Mouse (Mus musculus): ENCODE results near the gene C2cd2.

The C2cd2 gene

GRCm38 (mm10) chr16:97877502-97877901 lies 84.9 kb downstream of the C2cd2 start:
- DNase-seq, result no peak

- no peak for DNase-seq
Measured at GRCm38 (mm10) chr16:97875101-97875500, 87.3 kb downstream of the C2cd2 start.

DNA sequence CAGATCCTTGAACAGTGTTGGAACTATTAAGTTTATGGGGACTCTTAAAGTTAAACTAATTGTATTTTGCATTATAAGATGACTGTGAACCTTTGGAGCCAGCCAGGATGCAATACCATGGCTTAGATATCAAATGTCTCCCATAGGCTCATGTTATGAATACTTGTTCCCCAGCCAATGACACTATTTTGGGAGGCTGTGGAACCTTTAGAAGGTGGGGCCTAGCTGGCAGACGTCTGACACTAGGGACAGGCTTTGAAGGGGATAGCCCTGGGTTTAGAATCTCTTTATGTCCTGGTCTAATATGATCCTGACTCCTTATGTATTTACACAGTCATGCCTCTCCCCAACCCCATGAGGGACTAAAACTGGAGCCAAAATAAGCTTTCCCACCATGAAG lies 88.0 kb downstream of the C2cd2 start:
- DNase-seq, result no peak

DNA sequence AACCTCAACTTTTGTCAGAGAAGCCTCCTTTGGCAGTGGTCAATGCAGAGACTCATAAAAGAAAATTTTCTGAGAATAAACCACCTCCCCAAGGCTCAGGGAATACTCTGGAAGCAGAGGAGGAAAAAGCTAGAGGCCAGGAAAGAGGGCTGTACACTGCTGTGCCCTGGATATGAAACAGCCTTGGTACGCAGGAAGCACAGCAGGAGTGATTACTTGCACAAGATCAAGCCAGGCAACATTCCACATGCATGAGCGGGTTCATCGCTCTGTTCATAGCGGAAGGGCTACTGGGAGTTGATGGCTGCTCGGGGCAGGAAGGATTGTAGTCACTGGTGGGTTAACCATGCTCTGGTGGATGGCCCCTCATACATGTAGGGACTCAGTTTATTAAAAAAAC lies 89.7 kb downstream of the C2cd2 start:
- DNase-seq, result peak; percentile 13 to 16

- DNase-seq, result no peak
Measured at GRCm38 (mm10) chr16:97869193-97870102, 93.0 kb downstream of the C2cd2 start.

DNA sequence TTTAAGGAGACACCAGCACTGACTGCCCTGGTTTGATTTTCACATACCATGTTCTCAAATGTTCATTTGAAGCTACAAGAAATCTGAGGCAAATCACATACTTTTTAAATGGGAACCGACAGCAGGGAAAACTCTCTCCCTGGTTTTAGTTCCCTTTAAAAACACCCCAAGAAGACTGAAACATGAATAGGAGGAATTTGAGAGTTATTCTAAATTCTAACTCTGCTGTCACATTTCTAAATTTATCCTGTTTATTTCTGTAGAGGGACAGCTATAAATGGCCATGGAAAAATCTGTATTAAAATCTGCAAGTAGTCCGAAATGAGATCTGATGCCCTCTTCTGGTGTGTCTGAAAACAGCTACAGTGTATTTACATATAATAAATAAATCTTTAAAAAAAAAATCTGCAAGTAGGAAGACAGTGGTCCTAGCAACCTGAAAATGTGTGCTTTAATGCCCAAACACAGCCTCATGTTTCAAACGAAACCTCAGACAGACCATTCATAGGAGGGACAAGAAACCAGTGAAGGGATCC lies 98.4 kb downstream of the C2cd2 start:
- DNase-seq, result no peak

- DNase-seq, result no peak
Measured at GRCm38 (mm10) chr16:97856050-97856449, 106.3 kb downstream of the C2cd2 start.

DNA sequence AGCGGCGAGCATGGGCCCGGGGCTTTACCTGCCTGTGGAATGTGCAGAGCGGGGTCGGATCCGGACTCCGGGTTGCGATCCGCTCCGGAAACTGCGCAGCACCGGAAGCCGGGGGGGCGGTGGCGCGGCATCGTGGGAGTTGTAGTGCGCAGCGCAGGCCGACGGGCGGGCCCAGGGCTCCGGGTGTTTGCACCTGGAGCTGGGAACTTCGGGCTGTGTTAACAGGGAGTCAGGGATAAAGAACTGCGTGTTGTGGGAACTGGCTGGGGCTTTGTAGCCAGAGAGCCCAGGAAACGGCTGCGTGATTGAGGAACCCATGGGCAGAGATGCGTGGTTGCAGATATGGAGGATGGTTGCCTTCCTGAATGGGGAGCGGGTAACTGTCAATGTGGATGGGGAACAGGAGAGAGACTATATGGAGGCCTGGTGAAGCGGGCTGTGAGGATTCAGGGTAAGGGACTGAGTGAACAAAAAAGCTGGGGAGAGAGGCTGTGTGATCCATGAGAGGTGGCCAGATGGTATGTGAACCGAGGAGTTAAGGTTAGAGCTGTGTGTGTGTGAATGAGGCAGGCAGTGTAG lies 110.6 kb downstream of the C2cd2 start, which contains the start of gene Prdm15:
TSS of gene Prdm15 (minus strand) at position 110 of the 579 bp plus-strand sequence.
- DNase-seq, result peak; percentile 87 to 96

GRCm38 (mm10) chr16:97851061-97851740 lies 111.2 kb downstream of the C2cd2 start:
- peak; percentile 88 to 93 for DNase-seq

DNA sequence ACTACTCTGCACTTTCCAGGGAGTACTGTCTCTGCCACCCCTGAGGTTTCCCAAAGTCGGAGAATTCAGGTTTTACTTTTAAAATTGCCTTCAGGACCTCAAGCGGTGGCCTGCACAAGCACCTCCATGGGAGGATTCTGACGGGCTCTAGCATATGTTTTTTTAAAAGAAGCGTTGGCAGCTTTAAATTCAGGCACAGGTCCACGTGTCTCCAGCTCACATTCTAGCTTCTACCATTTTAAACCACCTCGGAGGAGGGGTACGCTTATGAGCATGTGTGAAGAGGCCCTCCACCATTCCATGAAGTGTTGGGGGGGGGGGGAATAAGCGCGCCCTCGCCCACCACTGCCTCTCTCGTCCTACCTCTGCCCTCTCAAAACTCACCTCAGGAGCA lies 111.7 kb downstream of the C2cd2 start:
- DNase-seq, result peak; percentile 12 to 22

DNA sequence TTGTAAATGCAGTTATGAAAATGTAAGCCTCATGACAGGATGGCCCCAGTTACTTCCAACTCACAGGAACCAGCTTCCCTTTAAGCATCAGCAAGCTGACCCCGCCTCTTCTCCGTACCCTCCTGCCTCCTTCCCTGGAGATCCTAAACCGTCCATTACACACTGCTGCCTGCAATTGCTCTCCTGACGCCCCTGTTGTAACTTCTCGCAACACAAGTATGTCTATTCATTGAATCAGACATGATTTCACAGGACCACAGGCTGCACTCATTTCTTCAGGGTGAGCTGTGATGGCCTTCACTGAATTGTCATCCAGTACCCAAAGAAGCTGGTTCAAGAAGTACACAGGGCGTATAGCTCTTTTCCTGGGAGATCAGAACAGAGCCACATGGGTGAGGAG lies 113.6 kb downstream of the C2cd2 start:
- DNase-seq, result no peak

GRCm38 (mm10) chr16:97844967-97845937 lies 117.1 kb downstream of the C2cd2 start:
- peak in 1 of 2 experiments; percentile 19 for DNase-seq

DNA sequence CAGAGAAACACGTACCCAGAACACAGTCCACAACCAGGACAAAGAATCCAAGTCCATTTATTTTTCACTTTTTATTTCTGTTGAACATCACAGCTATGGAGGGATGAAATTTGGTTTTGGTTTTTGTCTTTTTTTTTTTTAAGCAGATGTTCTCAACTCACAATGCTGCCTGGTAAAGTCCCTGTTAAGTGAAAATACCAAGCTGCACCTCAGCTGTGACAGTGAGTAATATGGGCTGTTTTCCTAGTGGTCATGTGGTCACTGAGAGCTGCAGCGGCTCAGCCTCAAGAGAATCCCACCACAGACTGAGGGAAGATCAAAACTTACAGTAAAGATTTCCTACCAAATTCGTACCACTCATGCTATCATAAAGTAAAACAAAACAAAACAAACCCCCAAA lies 130.2 kb downstream of the C2cd2 start:
- DNase-seq, result no peak

- no peak for DNase-seq
Measured at GRCm38 (mm10) chr16:97828207-97828606, 134.2 kb downstream of the C2cd2 start.

DNA sequence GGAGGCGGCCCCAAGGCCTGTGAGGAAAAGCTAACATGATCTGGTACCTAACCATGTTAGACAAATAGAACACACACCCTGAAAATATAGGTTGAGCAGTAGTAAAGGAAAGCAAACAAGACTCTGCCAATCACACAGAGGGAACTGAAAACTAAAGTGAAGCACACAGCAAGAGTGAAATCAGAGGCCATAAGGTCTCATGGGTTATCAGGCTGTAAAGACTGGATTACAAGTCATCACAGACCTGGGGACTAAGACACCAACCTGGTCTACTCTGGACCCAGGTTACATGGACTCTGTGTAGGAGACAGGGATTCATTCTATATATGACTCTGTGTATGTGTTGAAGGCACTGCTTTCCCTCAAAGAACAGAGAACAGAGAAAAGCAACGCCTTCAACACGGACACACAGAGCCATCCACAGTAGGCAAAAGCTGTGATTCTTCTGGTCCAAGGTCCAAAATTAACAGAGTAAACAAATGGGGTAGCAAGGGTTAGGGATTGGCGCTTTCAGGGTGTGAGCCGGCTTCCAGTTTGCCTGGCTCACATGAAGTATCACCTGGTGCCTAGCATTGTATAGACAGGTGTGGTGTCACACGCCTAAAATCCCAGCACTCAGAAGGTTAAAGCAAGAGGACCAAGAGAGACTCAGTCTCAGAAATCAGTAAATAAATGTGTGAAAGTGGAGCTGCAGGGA lies 138.9 kb downstream of the C2cd2 start:
- DNase-seq, result peak; percentile 18 to 26

DNA sequence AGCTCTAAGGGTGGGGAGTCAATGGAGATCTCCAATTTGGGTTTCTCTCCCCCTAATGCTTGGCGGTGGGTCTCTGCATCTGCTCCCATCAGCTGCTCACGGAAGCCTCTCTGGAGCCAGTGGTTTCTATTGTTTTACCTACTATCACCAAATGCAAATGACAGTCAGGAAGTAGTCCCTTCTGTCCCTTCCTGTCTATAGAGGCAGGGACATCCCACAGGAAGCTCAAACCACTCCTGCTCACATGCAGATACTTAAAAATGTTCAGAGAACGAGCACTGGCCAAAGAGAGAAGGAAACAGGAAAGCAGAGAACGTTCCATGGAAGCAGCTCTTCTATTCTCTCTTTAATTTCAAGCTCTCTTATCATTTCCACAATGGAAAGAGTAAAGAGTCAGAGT lies 142.9 kb downstream of the C2cd2 start:
- DNase-seq, result no peak

DNA sequence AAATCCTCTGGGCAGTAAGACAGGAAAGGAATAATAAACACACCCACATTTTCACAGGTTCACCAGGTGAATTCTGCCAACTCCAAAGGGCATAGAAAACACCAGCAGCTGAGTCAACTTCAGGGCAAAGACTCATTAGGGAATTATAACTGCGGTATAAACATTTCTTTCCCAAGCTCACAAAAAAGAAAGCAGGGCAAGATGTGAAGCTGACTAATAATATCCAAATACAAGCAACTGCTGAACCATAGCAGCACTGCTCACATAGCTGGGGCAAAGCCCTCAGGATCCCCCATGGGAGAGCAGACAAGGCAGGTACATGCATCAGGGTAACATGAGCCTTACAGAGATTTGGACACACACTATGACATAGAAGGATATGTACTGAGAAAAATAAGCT lies 145.0 kb downstream of the C2cd2 start:
- no peak for DNase-seq

- DNase-seq, result peak in 1 of 2 experiments; percentile 25
Measured at GRCm38 (mm10) chr16:97815269-97815668, 147.1 kb downstream of the C2cd2 start.

DNA sequence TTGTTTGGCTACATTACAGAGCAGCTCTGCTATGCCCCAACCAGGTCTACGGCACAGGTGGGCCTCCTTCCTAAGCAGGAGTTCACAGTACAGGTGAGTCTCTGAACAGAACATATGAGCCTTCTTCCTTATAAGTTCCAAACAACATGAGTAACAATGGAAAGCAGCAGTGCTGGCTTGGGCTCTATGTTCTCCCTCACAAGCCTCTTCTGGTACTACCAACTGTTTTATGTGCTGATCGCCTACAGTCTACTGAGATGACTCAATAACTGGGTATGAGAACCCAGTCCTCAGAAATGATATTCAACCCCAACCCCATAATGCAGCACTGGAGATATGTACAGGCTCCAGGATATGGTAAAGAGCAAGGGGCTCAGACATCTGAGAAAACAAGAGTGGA lies 148.3 kb downstream of the C2cd2 start:
- DNase-seq, result no peak

GRCm38 (mm10) chr16:97808881-97809280 lies 153.5 kb downstream of the C2cd2 start:
- no peak for DNase-seq

GRCm38 (mm10) chr16:97805646-97806045 lies 156.8 kb downstream of the C2cd2 start:
- DNase-seq, result no peak
